Mouse (Mus musculus) forebrain, embryonic 12.5 days (tissue): ENCODE measurements around the gene Creb3. TPM values are rescaled to one million over a fixed set of nuclear protein-coding genes. Genes with fewer than 3 reads are reported as not detected.

Experiments used
- ATAC-seq: fragments of 200-750 bp; cut with Nextera tagmentation; 2 replicates; pipeline ENCODE4 v1.8.0; 2017; ENCODE audit warnings: moderate TSS enrichment; ENCODE audit not compliant: low FRiP score
- H3K27ac ChIP-seq: fragments of 300-500 bp; sonication (generic); 2 replicates; pipeline ENCODE4 v1.5.1; 2016; ENCODE audit warnings: mild to moderate bottlenecking
- H3K27me3 ChIP-seq: fragments of 300-500 bp; sonication (generic); 2 replicates; pipeline ENCODE4 v1.6.1; 2016; ENCODE audit warnings: mild to moderate bottlenecking
- H3K36me3 ChIP-seq: fragments of 300-500 bp; sonication (generic); replicated peaks from 2 replicates; pipeline ENCODE4 v1.6.1; 2016; ENCODE audit warnings: mild to moderate bottlenecking
- H3K4me1 ChIP-seq: fragments of 300-500 bp; sonication (generic); 2 replicates; pipeline ENCODE4 v1.6.1; 2016
- H3K4me2 ChIP-seq: fragments of 300-500 bp; sonication (generic); 2 replicates; pipeline ENCODE4 v1.6.1; 2016; ENCODE audit warnings: mild to moderate bottlenecking, moderate library complexity
- H3K4me3 ChIP-seq: fragments of 300-500 bp; sonication (generic); replicated peaks from 2 replicates; pipeline ENCODE4 v1.5.1; 2016; ENCODE audit warnings: mild to moderate bottlenecking
- H3K9ac ChIP-seq: fragments of 300-500 bp; sonication (generic); 2 replicates; pipeline ENCODE4 v1.6.1; 2016; ENCODE audit warnings: mild to moderate bottlenecking
- H3K9me3 ChIP-seq: fragments of 300-500 bp; sonication (generic); 2 replicates; pipeline ENCODE4 v1.6.1; 2016
- WGBS: fragments of 180-500 bp; shearing (Covaris S2); methylation state at CpG from one replicate; pipeline ENCODE4 v1.1.7; 2016; 5-methylcytosine and 5-hydroxymethylcytosine counted together
- polyA plus RNA-seq: library from polyadenylated mRNA; unstranded; fragments of >200 nt; fragmentation: Nextera tagmentation; extraction: Ambion mirVana; gene quantifications from 2 replicates; pipeline ENCODE4 v1.2.1, GENCODE M21; 2016

Creb3 gene
- polyA plus RNA-seq, 1 experiment from 2014 or later: 45.3 TPM

DNA sequence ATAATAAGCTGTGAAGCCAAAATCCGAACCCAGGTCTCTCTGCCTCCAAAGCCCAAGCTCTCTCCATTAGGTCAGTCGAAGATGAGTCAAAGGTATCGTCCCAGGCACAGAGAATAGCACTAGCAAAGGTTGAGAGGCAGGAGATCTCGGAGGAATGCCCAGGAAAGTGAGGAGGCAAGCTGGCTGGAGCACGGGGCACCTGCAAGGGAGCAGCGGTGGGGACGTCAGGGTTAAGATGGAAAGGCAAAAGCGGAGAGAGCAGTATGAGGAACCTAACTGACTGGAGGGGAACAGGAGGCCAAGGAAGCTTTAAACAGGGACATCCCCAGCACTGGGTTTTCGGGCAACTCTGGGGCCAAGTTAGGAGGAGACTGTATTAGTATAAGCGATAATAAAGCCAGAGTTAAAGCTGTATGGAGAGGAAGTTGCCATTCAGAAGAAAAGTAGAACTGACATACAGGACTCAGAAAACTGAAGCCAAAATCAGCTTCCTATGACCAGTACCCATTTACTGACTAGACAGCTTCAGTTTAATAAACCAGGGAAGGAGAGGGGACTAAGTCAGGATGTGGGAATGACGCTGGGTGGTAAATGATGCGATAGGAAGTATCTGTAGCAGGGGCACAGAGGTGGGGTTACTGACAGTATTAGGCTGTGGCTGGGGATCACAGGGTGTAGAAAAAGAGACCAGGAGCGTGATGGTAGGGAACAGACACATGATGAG, 2.5 kb upstream of the Creb3 start:
- no peak for ATAC-seq
- H3K9ac ChIP-seq: peak overlapping the region; percentile 42
- H3K27me3 ChIP-seq: no peaks in the 10 kb centered on the region
- H3K9me3 ChIP-seq: no peaks in the 10 kb centered on the region
- H3K4me2 ChIP-seq: 0 out of 2 replicates have a peak overlapping the region, but pooled peaks have one; percentile 86
- H3K4me3 ChIP-seq: no peak overlapping the region
- H3K36me3 ChIP-seq: peaks cover 28% of the 10 kb centered on the region
- H3K4me1 ChIP-seq: peaks cover 58% of the 10 kb centered on the region
- 85% methylated on average over 13 of the region's 13 CpGs for WGBS
- H3K27ac ChIP-seq: 0 out of 2 replicates have a peak overlapping the region, but pooled peaks have one; percentile 13

DNA sequence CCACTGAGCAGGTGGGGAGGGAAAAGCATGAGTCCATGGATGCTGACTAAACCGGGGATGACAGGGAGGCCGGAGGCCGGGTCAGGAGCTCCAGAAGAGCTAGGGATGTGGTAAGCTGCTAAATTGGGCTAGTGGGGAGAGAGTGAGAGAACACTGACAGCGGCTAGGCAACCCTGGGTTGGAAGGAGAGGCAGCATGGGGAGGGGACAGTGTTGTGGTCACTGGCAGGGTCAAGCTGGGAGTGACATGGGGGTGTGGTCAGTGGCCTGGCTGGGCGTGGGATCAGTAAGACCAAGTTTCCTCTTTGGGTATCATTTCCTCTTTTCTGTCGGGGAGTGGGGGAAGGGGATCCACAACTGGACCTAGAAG, 1.9 kb upstream of the Creb3 start:
- Histone ChIP-seq H3K4me3 (no peak overlapping the region), H3K9ac (peak overlapping the region; percentile 42), H3K36me3 (peaks cover 28% of the 10 kb centered on the region), H3K27ac (0 out of 2 replicates have a peak overlapping the region, but pooled peaks have one; percentile 13), H3K9me3 (no peaks in the 10 kb centered on the region), H3K4me2 (peak overlapping the region; percentile 86), H3K4me1 (peaks cover 58% of the 10 kb centered on the region), H3K27me3 (no peaks in the 10 kb centered on the region)
- ATAC-seq: no peak
- 63% methylated on average over 5 of the region's 6 CpGs for WGBS

DNA sequence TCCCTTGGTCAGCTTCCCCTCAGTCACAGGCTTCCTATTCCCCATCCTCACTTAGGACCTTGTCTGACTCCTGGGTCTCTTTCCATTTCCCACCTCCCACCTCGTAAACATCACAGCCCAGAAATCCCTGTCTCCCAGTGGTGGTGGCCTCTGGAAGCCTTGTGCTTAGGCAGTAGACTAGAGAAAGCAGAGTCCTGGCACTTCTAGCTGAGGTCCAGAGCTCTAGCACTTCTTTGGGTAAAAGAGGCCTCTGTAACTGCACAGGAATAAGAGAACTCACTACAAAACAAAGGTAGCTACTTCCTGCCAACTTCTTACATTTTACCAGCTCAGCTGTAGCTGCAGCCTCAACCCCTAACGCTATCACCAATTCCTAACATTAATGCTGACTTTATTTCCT, 1.2 kb upstream of the Creb3 start:
- 34% methylated on average over 2 of the region's 2 CpGs for WGBS
- Histone ChIP-seq H3K4me1 (peaks cover 58% of the 10 kb centered on the region), H3K27ac (no peak overlapping the region)

DNA sequence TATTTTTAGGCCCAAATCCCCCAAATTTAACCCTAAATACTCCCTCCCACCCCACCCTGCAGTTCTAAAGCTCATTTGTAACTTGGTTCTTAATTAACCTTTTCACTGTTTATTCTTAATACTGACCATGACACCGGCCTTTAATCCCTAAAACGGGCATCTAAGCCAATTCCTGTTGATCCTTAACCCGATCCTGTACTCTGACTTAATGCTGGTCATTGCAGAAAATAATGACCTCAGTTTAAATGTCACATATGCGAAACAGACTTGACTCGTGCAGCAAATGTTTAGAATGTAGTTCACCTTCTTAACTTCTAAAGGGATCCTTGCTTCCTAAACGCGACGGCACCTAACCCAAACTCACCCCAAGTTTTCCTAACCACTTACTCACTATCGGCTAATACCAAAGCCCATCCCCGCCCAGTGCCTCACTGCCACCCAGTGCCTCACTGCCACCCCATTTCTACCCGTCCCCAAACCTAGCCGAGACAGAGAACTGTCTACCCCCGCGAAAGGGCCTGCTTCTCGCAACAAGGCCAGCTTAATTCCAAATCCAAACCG, 616 bp upstream of the Creb3 start:
- Histone ChIP-seq H3K27me3 (no peaks in the 10 kb centered on the region), H3K9ac (peak overlapping the region; percentile 95), H3K4me1 (peaks cover 58% of the 10 kb centered on the region), H3K36me3 (peaks cover 28% of the 10 kb centered on the region), H3K4me3 (peak overlapping the region; percentile 86), H3K27ac (peak overlapping the region; percentile 98), H3K4me2 (peak overlapping the region; percentile 86), H3K9me3 (no peaks in the 10 kb centered on the region)
- 2% methylated on average over 16 of the region's 16 CpGs for WGBS
- ATAC-seq: peak; percentile 58

More for the DNA sequence above, 1.2 kb upstream of the Creb3 start:
- Histone ChIP-seq H3K4me3 (peak overlapping the region; percentile 86), H3K36me3 (peaks cover 28% of the 10 kb centered on the region), H3K9me3 (no peaks in the 10 kb centered on the region), H3K9ac (peak overlapping the region; percentile 95), H3K27me3 (no peaks in the 10 kb centered on the region), H3K4me2 (peak overlapping the region; percentile 86)
- no peak for ATAC-seq

DNA sequence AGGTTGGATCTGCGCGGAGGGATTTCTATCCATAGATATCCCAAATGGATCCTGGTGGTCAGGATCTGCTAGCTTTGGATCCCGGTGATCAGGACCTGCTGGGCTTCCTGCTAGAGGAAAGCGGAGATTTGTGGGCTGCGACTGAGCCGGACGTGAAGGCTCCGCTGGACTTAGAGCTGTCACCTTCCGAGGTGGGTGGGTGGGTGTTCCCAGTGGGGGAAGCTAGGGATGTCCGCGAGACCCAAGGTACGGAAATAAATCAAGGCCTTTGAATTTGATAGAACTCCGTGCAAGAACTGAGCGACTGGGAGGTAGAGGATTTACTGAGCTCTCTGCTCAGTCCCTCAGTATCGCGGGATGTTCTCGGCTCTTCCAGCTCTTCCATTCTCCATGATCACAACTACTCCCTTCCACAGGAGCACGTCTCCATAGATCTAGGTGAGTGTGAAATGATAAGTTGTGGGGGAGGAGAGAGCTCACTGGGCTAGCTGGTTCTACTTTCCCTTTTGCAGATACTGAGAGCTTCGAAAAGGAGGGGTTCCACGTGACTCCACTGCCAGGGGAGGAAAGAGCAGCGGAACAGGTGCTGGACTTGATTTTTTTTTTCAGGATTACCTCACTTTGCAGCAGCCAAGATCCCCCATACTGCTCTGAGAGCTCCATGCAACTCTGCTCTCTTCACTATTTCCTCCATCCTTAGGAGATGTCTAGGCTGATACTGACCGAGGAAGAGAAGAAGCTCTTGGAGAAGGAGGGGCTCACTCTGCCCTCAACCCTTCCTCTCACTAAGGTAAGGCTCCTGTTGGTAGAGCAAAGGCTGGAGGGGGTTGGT, 853 bp downstream of the Creb3 start:
- peak overlapping the region; percentile 86 for H3K4me2 ChIP-seq
- peaks cover 49% of the 10 kb centered on the region for H3K4me1 ChIP-seq
- no peaks in the 10 kb centered on the region for H3K9me3 ChIP-seq
- H3K27ac ChIP-seq: peak overlapping the region; percentile 98
- no peaks in the 10 kb centered on the region for H3K27me3 ChIP-seq
- peak overlapping the region; percentile 86 for H3K4me3 ChIP-seq
- H3K9ac ChIP-seq: peak overlapping the region; percentile 95
- 10% methylated on average over 22 of the region's 22 CpGs for WGBS
- H3K36me3 ChIP-seq: peaks cover 42% of the 10 kb centered on the region
- peak; percentile 6; the same call in 1 of the 2 replicates for ATAC-seq

DNA sequence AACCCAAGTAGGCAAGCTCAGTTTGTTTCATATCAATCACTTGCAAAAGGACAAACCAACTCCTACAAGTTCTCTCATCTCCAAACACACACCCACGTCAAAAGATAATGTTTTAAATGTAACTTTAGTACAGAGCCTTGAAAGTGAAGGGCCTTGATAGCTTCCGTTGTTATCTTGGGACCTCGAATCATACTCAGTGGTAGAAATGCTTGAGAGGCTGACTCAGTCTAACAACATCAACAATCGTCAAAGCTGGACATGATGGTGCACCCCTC, 1.4 kb downstream of the Creb3 start:
- Histone ChIP-seq H3K27ac (no peak overlapping the region), H3K4me3 (peak overlapping the region; percentile 86; the same call in 1 of the 2 replicates), H3K27me3 (no peaks in the 10 kb centered on the region), H3K4me1 (peaks cover 43% of the 10 kb centered on the region), H3K9ac (peak overlapping the region; percentile 95), H3K36me3 (peaks cover 46% of the 10 kb centered on the region), H3K4me2 (peak overlapping the region; percentile 86), H3K9me3 (no peaks in the 10 kb centered on the region)
- WGBS: 83% methylated on average over 4 of the region's 4 CpGs
- no peak for ATAC-seq

DNA sequence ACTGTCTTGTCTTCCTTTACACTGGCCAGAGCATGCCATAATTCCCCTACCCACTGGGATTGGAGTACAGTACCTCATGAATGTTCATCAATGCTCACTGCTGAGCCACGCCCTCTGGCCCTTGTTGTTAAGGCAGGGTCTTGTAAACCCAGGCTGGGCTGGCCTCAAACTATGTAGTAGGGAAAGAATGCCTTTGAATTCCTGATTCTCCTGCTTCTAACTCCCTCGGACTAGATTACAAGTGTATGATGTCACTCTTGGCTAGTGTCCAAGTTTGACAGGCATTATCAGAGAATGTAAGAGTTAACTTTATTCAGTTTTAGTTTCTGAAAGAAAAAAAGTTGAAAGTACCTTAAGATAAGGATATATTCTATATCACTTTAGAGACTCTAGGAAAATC, 2.1 kb downstream of the Creb3 start:
- peaks cover 37% of the 10 kb centered on the region for H3K4me1 ChIP-seq
- H3K27me3 ChIP-seq: no peaks in the 10 kb centered on the region
- no peak overlapping the region for H3K27ac ChIP-seq
- H3K9ac ChIP-seq: no peak overlapping the region
- no peak overlapping the region for H3K4me2 ChIP-seq
- 42% methylated on average over 2 of the region's 2 CpGs for WGBS
- peaks cover 48% of the 10 kb centered on the region for H3K36me3 ChIP-seq
- H3K4me3 ChIP-seq: no peak overlapping the region
- ATAC-seq: no peak
- H3K9me3 ChIP-seq: no peaks in the 10 kb centered on the region

DNA sequence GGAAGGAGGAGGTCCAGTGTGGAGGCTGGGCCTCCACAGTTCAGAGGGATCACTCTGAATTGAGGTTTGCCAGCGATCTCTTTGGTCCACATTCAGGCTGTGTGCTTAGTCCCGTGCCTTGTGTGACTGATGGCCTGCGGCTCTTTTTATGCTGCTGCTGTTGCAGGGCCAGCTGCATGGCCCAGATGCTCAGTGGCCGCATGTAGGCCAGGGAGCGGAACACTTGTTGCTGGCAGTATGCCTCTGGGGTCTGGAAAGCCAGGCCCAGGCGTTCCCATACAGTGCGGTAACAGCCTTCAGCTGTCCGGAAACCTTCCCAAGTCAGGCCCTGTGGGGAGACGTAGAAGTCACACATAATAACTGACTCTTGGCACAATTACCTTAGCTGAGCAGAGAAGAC, 5.0 kb downstream of the Creb3 start:
- Histone ChIP-seq H3K9ac (no peak overlapping the region), H3K27ac (no peak overlapping the region), H3K27me3 (no peaks in the 10 kb centered on the region), H3K4me1 (peaks cover 14% of the 10 kb centered on the region), H3K4me3 (no peak overlapping the region), H3K36me3 (peaks cover 77% of the 10 kb centered on the region), H3K4me2 (no peak overlapping the region), H3K9me3 (no peaks in the 10 kb centered on the region)
- WGBS: 90% methylated on average over 9 of the region's 9 CpGs
- no peak for ATAC-seq

DNA sequence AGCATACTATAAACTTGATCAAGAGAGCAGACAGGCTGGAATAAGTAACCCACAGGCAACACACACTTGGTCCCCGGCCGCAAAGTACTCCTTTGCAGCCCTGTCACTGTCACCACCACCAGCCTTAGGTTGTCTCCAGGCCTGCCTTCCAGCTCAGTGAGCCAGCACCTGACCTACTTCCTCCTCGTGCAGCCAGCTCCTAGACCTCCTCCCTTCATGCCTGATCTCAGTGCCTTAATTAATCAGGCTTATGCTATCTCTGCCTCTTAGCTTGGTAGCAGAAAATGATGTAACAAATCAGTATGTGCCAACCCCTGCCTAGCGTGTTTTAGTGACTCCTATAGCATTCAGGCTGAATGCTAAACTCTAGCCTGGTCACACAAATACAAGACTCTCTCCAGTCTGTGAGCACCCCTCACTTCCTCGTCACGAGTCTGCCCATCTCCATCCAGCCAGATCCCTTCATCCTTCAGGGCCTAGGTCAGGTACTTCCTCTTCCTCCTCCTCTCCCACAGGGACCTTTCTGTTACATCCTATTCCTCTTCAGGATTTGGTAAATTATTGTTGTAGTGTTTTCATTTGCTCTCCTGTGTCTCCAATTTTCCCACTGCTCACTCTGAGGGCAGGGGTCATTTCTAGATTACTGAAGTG, 9.4 kb downstream of the Creb3 start:
- Histone ChIP-seq H3K4me1 (peaks cover 18% of the 10 kb centered on the region), H3K36me3 (peaks cover 80% of the 10 kb centered on the region), H3K9ac (no peak overlapping the region), H3K4me2 (no peak overlapping the region), H3K9me3 (no peaks in the 10 kb centered on the region), H3K4me3 (no peak overlapping the region), H3K27me3 (no peaks in the 10 kb centered on the region), H3K27ac (no peak overlapping the region)
- WGBS: 92% methylated on average over 6 of the region's 6 CpGs
- ATAC-seq: no peak

DNA sequence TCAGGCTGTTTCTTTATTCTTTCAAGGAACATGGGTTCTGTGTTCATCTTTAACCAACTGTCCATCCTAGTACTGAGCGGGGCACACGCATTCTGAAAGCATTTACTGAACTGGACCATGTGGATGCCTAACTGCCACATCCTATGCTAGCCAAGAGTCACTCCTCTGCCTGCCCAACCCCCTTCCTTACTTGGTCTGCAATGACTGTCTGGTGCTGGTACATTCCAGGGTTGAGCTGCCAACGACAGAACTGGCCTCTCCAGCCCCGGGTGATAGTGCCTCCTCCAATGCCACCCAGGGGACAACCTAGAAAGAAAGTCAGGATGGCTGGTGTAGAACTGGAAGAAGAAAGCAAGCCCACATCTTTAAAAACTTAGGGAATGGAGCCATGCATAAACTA, 11.4 kb downstream of the Creb3 start:
- Histone ChIP-seq H3K9ac (no peak overlapping the region), H3K27me3 (no peaks in the 10 kb centered on the region), H3K4me1 (peaks cover 34% of the 10 kb centered on the region), H3K4me3 (no peak overlapping the region), H3K36me3 (peaks cover 60% of the 10 kb centered on the region), H3K27ac (no peak overlapping the region), H3K4me2 (no peak overlapping the region), H3K9me3 (no peaks in the 10 kb centered on the region)
- WGBS: 89% methylated on average over 4 of the region's 4 CpGs
- no peak for ATAC-seq

DNA sequence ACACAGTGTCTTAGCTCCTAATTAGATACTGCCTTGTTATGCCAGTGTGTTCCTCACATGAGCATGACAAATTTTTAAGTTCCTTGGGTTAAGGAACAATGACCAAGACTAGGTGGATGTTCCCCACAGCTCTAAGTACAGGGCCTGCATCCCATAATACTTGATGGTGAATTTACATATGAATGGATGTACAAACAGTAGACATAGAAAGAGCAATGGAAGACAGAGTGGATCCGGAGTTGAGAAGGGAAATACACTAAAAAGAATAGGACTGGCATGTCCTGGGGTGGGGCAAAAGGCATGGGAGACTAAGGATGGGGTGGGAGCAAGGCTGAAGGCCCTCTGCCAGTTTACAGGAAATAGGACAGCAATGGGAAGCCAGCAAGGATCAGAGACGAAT, 13.2 kb downstream of the Creb3 start:
- peaks cover 42% of the 10 kb centered on the region for H3K36me3 ChIP-seq

More for the DNA sequence above, 13.2 kb downstream of the Creb3 start:
- H3K27me3 ChIP-seq: no peaks in the 10 kb centered on the region
- H3K4me3 ChIP-seq: no peak overlapping the region
- WGBS: 58% methylated on average over 2 of the region's 2 CpGs
- H3K4me2 ChIP-seq: peak overlapping the region; percentile 36
- H3K4me1 ChIP-seq: peaks cover 43% of the 10 kb centered on the region
- no peak overlapping the region for H3K27ac ChIP-seq
- 0 out of 2 replicates have a peak overlapping the region, but pooled peaks have one; percentile 5 for H3K9ac ChIP-seq
- H3K9me3 ChIP-seq: no peaks in the 10 kb centered on the region
- no peak for ATAC-seq
